Mouse (Mus musculus): ENCODE data around the gene Mfsd6l. TPM values are rescaled to one million over a fixed set of nuclear protein-coding genes. Genes with fewer than 3 reads are reported as not detected.

Mfsd6l gene
- not detected for total RNA-seq (2021)
- long read RNA-seq, experiment 1 = 0 reads
- long read RNA-seq, experiment 2 = 0 reads

GRCm38 (mm10) chr11:68555918-68556584, at the start of gene Mfsd6l:
Gene Mfsd6l, plus strand, starts transcription at chr11:68556186.
- DNase-seq (ENCODE audit: low spot score) = no peak

DNA sequence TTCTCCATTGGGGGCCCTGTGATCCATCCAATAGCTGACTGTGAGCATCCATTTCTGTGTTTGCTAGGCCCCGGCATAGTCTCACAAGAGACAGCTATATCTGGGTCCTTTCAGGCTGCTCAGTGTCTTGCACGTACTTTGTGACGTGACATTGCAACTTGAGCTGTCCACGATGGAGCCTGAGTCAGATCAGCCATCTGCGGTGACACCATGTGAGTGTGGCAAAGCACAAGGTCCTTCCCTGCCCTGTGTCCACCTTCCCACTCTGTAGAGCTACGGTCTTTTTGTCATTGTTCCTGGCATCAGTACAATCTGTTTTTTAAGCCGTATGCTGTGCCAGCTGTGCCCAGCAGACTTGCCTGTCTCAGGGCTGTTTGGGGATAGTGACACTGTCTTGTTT, 48.7 kb upstream of the Mfsd6l start:
- DNase-seq (ENCODE audit: low spot score) = no peak

DNA sequence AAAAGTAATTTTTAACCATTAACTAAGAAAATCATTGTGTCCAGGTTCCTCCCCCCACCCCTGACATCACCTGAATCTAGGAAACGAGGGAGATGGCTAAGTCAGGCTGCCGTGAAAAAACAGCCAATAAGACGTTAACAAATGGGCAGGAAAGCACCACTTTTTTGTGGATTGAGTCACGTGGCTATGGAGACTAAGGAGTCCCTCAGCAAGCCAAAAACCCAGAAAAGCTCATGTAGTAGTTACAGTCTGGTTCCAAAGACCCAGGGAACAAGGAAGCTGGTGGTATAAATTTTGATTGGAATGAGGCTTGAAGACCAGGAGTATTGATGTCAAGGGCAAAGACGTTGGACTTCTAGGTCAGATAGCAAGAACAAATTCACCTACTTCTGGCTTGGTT, 47.4 kb upstream of the Mfsd6l start:
- no peak for DNase-seq (ENCODE audit: low spot score)

- no peak for DNase-seq (ENCODE audit: low spot score)
These were observed 46.8 kb upstream of the Mfsd6l start for GRCm38 (mm10) chr11:68509194-68509593.

GRCm38 (mm10) chr11:68513969-68514368, 42.0 kb upstream of the Mfsd6l start:
- no peak for DNase-seq (ENCODE audit: low spot score)

GRCm38 (mm10) chr11:68519362-68519761, 36.6 kb upstream of the Mfsd6l start:
- DNase-seq (ENCODE audit: low spot score) = no peak

DNA sequence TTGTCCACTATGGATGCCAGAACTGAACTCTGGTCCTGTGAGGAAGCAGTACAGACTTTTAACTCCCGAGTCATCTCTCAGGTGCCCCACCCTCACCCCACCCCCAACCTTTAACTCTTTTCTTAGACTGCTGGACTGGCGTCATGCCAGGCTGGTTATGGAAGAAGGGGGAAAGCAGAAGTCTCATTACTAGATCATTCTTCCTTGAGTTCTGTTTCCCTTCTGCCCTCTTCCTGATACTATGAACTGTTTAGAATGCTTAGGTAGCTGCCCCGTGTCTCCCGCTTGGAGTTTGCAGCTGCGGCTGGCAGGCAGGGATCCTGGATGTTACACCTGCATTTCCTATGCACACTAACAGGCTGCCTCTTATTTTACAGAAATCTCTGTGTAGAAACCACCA, 36.2 kb upstream of the Mfsd6l start:
- DNase-seq (ENCODE audit: low spot score) = no peak

DNA sequence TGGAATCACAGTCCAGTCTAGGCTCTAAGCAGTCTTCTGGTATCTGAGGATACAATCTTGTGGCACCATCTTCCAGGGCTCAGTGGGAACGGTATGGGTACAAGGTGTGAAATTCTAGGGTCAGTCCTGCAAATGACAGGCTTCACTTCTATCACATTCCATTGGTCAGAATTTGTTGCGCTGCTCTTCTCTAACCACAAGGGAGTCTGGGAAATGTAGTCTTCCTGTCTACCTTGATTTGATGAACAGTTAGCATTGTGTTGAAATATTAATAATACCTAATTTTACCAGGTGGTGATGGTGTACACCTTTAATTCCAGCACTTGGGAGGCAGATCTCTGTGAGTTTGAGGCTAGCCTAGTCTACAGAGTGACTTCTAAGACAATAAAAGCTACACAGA, 35.5 kb upstream of the Mfsd6l start:
- DNase-seq (ENCODE audit: low spot score) = no peak

GRCm38 (mm10) chr11:68521352-68521751, 34.6 kb upstream of the Mfsd6l start:
- no peak for DNase-seq (ENCODE audit: low spot score)

GRCm38 (mm10) chr11:68526441-68526840, 29.5 kb upstream of the Mfsd6l start:
- no peak for DNase-seq (ENCODE audit: low spot score)

- DNase-seq (ENCODE audit: low spot score) = peak; percentile 42
These were observed 24.8 kb upstream of the Mfsd6l start for GRCm38 (mm10) chr11:68531066-68531806.

DNA sequence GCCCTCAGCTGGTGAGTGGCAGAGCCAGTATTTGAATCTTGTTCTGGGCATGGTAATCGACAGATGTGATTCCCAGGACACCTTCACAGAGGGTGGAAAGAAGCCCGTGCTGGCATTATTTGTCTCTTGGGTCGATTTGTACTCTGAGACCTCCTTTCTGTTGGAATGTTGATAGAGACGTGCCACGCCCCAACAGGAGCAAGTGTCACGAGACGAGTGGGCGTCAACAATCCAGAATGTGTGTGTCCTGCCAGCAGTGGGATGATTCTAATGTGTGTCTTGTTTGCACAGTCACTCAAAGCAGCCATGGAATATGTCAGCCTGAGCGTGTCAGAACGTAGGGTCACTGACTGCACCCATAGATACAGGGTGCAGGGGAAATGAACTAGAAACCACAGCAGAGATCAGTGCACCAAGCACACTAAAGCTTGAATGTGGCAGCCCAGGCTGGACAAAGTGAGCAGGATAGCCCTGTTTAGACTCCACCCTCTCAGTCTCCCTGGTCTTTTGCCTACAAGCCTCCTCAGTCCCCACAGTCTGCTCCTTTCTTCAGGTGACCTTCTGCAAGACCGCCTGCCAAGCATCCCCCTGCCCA, 23.9 kb upstream of the Mfsd6l start:
- no peak for DNase-seq (ENCODE audit: low spot score)

- no peak for DNase-seq (ENCODE audit: low spot score)
These were observed 23.2 kb upstream of the Mfsd6l start for GRCm38 (mm10) chr11:68532773-68533172.

GRCm38 (mm10) chr11:68533971-68534475, 22.0 kb upstream of the Mfsd6l start:
- DNase-seq (ENCODE audit: low spot score) = no peak

DNA sequence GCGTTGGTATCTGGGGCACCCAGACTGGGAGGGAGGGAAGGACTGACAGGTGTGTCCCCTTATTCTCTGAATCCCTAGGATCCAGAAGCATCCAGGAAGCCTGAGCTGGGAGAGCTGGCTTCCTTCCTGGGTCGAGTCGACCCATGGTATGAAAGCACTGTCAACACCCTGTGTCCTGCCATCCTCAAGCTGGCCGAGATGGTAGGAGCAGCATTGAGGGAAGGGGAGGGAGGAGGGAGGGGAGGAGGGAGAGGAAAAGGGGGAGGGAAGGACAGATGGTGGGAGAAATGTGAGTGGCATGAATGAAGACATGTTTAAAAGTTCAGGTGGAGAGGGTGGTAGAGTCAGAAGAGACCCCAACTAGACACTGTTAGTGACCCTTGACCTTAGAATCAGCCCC, 20.0 kb upstream of the Mfsd6l start:
- DNase-seq (ENCODE audit: low spot score) = no peak

DNA sequence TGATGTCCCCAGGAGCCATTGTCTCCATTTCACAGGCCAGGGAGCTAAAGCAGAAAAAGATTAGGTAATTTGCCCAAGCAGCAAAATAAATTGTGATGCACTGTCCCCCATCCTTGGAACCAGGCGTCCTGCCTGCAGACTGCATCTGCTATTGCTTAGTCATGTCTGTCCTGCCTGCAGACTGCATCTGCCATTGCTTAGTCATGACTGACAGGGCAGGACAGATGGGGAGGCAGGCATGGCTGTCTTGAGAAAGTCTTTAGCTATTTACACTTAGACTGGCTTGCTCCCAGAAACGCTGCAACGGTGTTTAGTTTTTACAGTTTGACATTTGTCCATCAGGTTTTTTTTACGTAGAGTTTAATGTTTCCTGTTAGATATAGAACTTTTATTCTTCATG, 19.5 kb upstream of the Mfsd6l start:
- DNase-seq (ENCODE audit: low spot score) = no peak

- no peak for DNase-seq (ENCODE audit: low spot score)
These were observed 16.4 kb upstream of the Mfsd6l start for GRCm38 (mm10) chr11:68539621-68540020.

DNA sequence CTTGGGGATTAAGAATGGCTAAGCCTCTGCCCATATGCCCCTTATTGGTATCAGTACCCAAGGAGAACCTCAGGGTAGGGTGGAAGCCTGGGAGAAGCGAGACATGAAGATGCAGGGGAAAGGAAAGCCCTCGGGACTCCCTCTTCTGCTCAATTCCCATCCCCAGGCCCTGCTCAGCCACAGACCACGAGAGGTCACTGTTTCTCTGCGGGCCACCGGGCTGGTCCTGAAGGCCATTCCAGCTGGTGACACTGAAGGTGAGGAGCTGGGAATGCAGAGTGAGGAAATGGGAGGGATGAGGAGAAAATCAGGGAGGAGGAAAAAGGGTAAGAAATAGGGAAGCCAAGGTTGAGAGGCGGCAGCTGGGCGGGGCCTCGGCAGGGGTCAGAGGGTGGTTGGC, 11.4 kb upstream of the Mfsd6l start:
- no peak for DNase-seq (ENCODE audit: low spot score)

DNA sequence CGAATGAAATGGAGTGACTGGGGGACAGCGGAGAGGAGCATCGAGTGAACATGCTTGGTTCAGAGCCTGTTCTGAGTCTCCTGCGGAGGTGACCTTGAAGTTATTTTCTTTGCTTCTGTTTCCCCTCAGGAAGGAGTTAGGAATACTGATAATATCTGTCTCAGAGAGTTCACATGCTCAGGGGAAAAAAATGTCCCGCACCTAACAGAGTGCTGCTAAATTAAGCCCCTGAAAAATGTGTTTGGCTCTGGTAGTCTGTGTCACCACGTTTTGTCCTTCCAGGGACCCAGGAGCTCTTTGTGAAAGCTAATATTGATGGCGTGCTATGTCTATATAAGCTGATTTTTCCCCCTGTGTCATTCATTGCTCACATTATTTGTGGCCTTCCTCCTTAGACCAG, 10.8 kb upstream of the Mfsd6l start:
- no peak for DNase-seq (ENCODE audit: low spot score)

GRCm38 (mm10) chr11:68545682-68546222, 10.2 kb upstream of the Mfsd6l start:
- DNase-seq (ENCODE audit: low spot score) = no peak

- no peak for DNase-seq (ENCODE audit: low spot score)
These were observed 8.5 kb upstream of the Mfsd6l start for GRCm38 (mm10) chr11:68547484-68547883.

DNA sequence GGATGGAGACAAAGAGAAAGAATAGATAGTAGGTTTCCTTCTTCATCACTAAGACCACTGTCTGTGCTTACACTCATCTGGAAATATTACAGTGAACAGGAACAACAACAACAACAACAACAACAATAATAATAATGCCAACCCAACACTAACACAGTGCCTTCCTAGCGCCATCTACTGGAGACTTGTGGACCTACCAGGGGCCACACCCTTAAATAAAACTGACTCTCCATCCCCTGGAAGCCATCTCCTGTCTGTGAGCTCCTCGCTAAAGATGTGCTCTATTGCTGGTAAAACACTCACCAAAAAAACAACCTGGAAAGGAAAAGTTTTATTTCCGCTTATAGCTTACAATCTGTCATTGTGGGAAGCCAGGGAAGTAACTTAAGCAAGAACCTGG, 6.4 kb upstream of the Mfsd6l start:
- DNase-seq (ENCODE audit: low spot score) = no peak
